8 mouse cellular contexts compared by ENCODE assay signal in genomic region chr3:96634928-96635879, GRCm38 (mm10). TPM values are rescaled to one million over a fixed set of nuclear protein-coding genes. Genes with fewer than 3 reads are reported as not detected.
DNase-seq lines count a peak whose midpoint lies in the region; ATAC-seq lines count a peak whose summit lies in the region.

TSS of gene Pex11b (plus strand) at chr3:96635376.
TSS of gene Gm42957 (plus strand) at chr3:96635474.

- DNase-seq in adrenal gland, adult 18-20 months (ENCODE audit: low spot score in 2 of 2) = peak; percentile 90 to 92
- peak; percentile 89 for DNase-seq in embryo, embryonic 11 days
- peak; percentile 89 for DNase-seq in gastrocnemius, postnatal 25 days
- DNase-seq in intestine, embryonic 14.5 days (ENCODE audit: low spot score) = peak; percentile 92
- DNase-seq in left cerebral cortex, postnatal 14 days (ENCODE audit: low spot score in 2 of 2) = peak; percentile 72 to 89
- peak; percentile 85 for DNase-seq in mesoderm, embryonic 11.5 days (ENCODE audit: low read depth, low spot score)
- peak; percentile 85 to 88 for DNase-seq in right cerebral cortex, postnatal 36 days (ENCODE audit: low spot score in 2 of 2)
- DNase-seq in yolk sac, embryonic 10.5 days (ENCODE audit: low spot score) = peak; percentile 88

- H3K4me2 ChIP-seq in intestine, embryonic 14.5 days (ENCODE audit: low read length) = peak within 1 kb of the TSS; percentile 70

- peaks cover 50% of the 10 kb centered on the region for H3K36me3 ChIP-seq in intestine, embryonic 14.5 days (ENCODE audit: control insufficient read depth, insufficient read depth, low read length)

- intact Hi-C loops in left cerebral cortex, postnatal 14 days (cut with DNase I) = loop anchor here (5.0 kb wide), 1 partner anchor 88 kb away; no protein-coding TSS in a partner anchor

- peak within 1 kb of the TSS; percentile 73 for H3K27ac ChIP-seq in intestine, embryonic 14.5 days (ENCODE audit: low read depth)

- peak within 1 kb of the TSS; percentile 96 for H3K4me3 ChIP-seq in intestine, embryonic 14.5 days (ENCODE audit: low read depth, low read length)

- peaks cover 10% of the 10 kb centered on the region for H3K4me1 ChIP-seq in intestine, embryonic 14.5 days (replicated peaks; ENCODE audit: control insufficient read depth, insufficient read depth, low read length)

- peak within 1 kb of the TSS; percentile 90 for H3K9ac ChIP-seq in intestine, embryonic 14.5 days (ENCODE audit: low read length)

- WGBS in intestine, embryonic 14.5 days = 2% methylated on average over 60 of the region's 60 CpGs

- H3K27me3 ChIP-seq in intestine, embryonic 14.5 days (replicated peaks; ENCODE audit: control insufficient read depth, insufficient read depth, low read length) = no peaks in the 10 kb centered on the region

- peak; percentile 84 for ATAC-seq in intestine, embryonic 14.5 days (replicated peaks; ENCODE audit: low FRiP score, low TSS enrichment, low read depth)

- no peaks in the 10 kb centered on the region for H3K9me3 ChIP-seq in intestine, embryonic 14.5 days (ENCODE audit: control insufficient read depth, low read length)

RNA-seq across cellular contexts. Expression of gene Pex11b, which starts in this region (rescaled TPM):
- 10 to 100 TPM; 41.3 to 45.6 TPM for total RNA-seq in adrenal gland, adult 18-20 months (2021)
- total RNA-seq in gastrocnemius, postnatal 25 days (2021) = 10 to 100 TPM; 20.4 to 22.1 TPM
- 44.1 and 54.3 TPM in 2 replicates for polyA plus RNA-seq in intestine, embryonic 14.5 days (2014; fragmentation: Nextera tagmentation; extraction: Ambion mirVana)
- total RNA-seq in left cerebral cortex, postnatal 14 days (2021) = 10 to 100 TPM; 49.2 to 49.7 TPM

RNA-seq across cellular contexts. Expression of gene Gm42957, which starts in this region (rescaled TPM):
- total RNA-seq in adrenal gland, adult 18-20 months (2021) = under 1 TPM; 0.35 to 0.70 TPM
- total RNA-seq in gastrocnemius, postnatal 25 days (2021) = under 1 TPM; 0.10 to 0.13 TPM
- polyA plus RNA-seq in intestine, embryonic 14.5 days (2014; fragmentation: Nextera tagmentation; extraction: Ambion mirVana) = 0.07 and 0.12 TPM in 2 replicates
- under 1 TPM; 0.40 to 0.44 TPM for total RNA-seq in left cerebral cortex, postnatal 14 days (2021)

Comparison
In these comparisons a context has a peak if more than half of its experiments do, and no peak if none do; other contexts are left out.
1. Peak in every context shown above with its lines: DNase-seq, ATAC-seq, H3K4me3 ChIP-seq and H3K27ac ChIP-seq.